Mouse (Mus musculus) heart, embryonic 16.5 days (tissue): ENCODE data around the gene Tcl1b2. TPM values are rescaled to one million over a fixed set of nuclear protein-coding genes. Genes with fewer than 3 reads are reported as not detected.
"Not testable (repeated sequence)": the region's sequence is repeated elsewhere in the genome, so short reads cannot be mapped to it uniquely, and the experiment has no call there.

Experiments used
- ATAC-seq: fragments of 200-750 bp; cut with Nextera tagmentation; replicated peaks from 2 replicates; pipeline ENCODE4 v1.8.0; 2017; ENCODE audit warnings: moderate number of reproducible peaks; ENCODE audit not compliant: insufficient read depth, low FRiP score; ENCODE audit errors: extremely low read depth
- H3K27ac ChIP-seq: fragments of 300-500 bp; sonication (generic); 2 replicates; pipeline ENCODE4 v1.5.1; 2014; ENCODE audit warnings: mild to moderate bottlenecking, low read length, control low read depth, moderate library complexity
- H3K27me3 ChIP-seq: fragments of 300-500 bp; sonication (generic); 2 replicates; pipeline ENCODE4 v1.6.1; 2014; ENCODE audit warnings: low read length, mixed read lengths; ENCODE audit not compliant: control insufficient read depth, insufficient read depth
- H3K36me3 ChIP-seq: fragments of 300-500 bp; sonication (generic); 2 replicates; pipeline ENCODE4 v1.6.1; 2014; ENCODE audit not compliant: control insufficient read depth, insufficient read depth
- H3K4me1 ChIP-seq: fragments of 300-500 bp; sonication (generic); 2 replicates; pipeline ENCODE4 v1.6.1; 2014; ENCODE audit warnings: low read length, mixed read lengths; ENCODE audit not compliant: control insufficient read depth, insufficient read depth
- H3K4me2 ChIP-seq: fragments of 300-500 bp; sonication (generic); 2 replicates; pipeline ENCODE4 v1.6.1; 2014; ENCODE audit warnings: low read depth, mild to moderate bottlenecking, control low read depth, low read length
- H3K4me3 ChIP-seq: fragments of 300-500 bp; sonication (generic); 2 replicates; pipeline ENCODE4 v1.5.1; 2014; ENCODE audit warnings: mild to moderate bottlenecking, control low read depth, low read length
- H3K9ac ChIP-seq: fragments of 300-500 bp; sonication (generic); 2 replicates; pipeline ENCODE4 v1.6.1; 2014; ENCODE audit warnings: low read length, control low read depth
- H3K9me3 ChIP-seq: fragments of 300-500 bp; sonication (generic); replicated peaks from 2 replicates; pipeline ENCODE4 v1.6.1; 2016; ENCODE audit warnings: low read length; ENCODE audit not compliant: control insufficient read depth
- WGBS: fragments of 180-500 bp; shearing (Covaris S2); extraction: QIAGEN DNeasy Blood & Tissue Kit; methylation state at CpG from one replicate; pipeline ENCODE4 v1.1.7; 2014; 5-methylcytosine and 5-hydroxymethylcytosine counted together
- polyA plus RNA-seq: library from polyadenylated mRNA; unstranded; fragments of >200 nt; fragmentation: Nextera tagmentation; extraction: Ambion mirVana; gene quantifications from 2 replicates; pipeline ENCODE4 v1.2.1, GENCODE M21; 2015

The Tcl1b2 gene
- polyA plus RNA-seq, 1 experiment from 2014 or later: not detected

DNA sequence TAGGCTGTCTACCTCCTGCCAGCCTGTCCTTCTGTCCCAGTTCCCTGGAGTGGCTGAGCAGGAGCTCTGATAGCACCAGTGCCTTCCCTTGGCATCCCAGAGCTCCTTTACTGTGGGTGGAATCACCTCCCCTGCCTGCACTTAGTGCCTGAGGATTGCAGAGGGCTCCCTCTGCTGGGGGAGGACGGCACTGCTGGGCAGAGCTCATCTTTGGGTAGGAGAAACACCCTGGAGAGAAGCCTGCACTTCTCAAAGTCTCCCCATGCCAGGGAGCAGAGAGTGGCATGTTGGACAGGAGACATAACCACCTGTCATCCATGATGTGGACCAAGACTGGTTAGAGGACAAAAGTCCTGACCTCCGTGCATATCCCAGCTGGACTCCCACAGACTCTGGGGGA is 43.2 kb downstream of the Tcl1b2 start:
- not testable (repeated sequence) for H3K4me3 ChIP-seq, H3K27ac ChIP-seq, H3K9me3 ChIP-seq, H3K36me3 ChIP-seq, H3K4me1 ChIP-seq, ATAC-seq, H3K4me2 ChIP-seq, H3K9ac ChIP-seq, H3K27me3 ChIP-seq
- 31% methylated on average over 2 of the region's 2 CpGs for WGBS

GRCm38 (mm10) chr12:105190743-105191142 is 44.9 kb downstream of the Tcl1b2 start, which contains the start of gene Tcl1b3:
Gene Tcl1b3, plus strand, starts transcription at chr12:105191043.
- ATAC-seq, H3K36me3 ChIP-seq, H3K9me3 ChIP-seq, H3K4me2 ChIP-seq, H3K27me3 ChIP-seq, H3K4me3 ChIP-seq, H3K27ac ChIP-seq, H3K4me1 ChIP-seq, H3K9ac ChIP-seq: not testable (repeated sequence)
- 85% methylated on average over 6 of the region's 6 CpGs for WGBS

- H3K36me3 ChIP-seq, H3K27ac ChIP-seq: not testable (repeated sequence)
- WGBS: 58% methylated on average over 7 of the region's 7 CpGs
These were observed 54.1 kb downstream of the Tcl1b2 start for GRCm38 (mm10) chr12:105199684-105200497.

DNA sequence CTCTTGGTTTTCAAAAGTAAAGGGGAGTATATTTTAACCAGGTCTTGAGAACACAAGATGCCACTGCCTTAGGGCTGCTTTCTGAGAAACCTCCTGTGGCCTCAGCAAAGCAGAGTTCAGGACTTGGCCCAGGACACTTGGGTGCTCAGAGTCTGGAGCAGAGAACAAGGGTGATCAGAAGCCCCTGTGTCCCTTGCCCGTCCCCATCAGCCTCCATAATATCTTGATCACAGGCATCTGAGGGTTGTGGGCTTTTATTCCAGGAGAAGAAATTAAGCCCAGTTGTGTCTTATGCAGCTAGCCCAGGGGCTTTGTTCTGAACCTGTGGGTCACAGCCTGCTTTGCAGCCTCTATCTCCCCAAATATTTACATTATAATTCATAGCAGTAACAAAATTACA is 55.8 kb downstream of the Tcl1b2 start, which contains the start of gene Tcl1b4:
Gene Tcl1b4, plus strand, starts transcription at position 301 of the 400 bp plus-strand sequence.
- not testable (repeated sequence) for H3K4me3 ChIP-seq, H3K27me3 ChIP-seq, H3K27ac ChIP-seq, H3K36me3 ChIP-seq, H3K4me2 ChIP-seq, H3K9ac ChIP-seq, ATAC-seq, H3K9me3 ChIP-seq, H3K4me1 ChIP-seq
- WGBS: 93% methylated on average over 1 of the region's 1 CpGs

More at GRCm38 (mm10) chr12:105199684-105200497, 54.1 kb downstream of the Tcl1b2 start:
- not testable (repeated sequence) for ATAC-seq, H3K4me2 ChIP-seq, H3K9ac ChIP-seq, H3K9me3 ChIP-seq, H3K27me3 ChIP-seq, H3K4me3 ChIP-seq, H3K4me1 ChIP-seq

Other genes with a start within 250 kb of the Tcl1b2 start
- gene Syne3, start 136.2 kb upstream of the Tcl1b2 start, polyA plus RNA-seq: 1.9 and 2.0 TPM in 2 replicates
- gene Glrx5, start 113.3 kb upstream of the Tcl1b2 start, polyA plus RNA-seq: 170 and 173 TPM in 2 replicates
- gene Tcl1b1, start 13.7 kb downstream of the Tcl1b2 start, polyA plus RNA-seq: not detected in 2 replicates
- not detected in 2 replicates for gene Tcl1b5, start 30.3 kb downstream of the Tcl1b2 start, polyA plus RNA-seq
- gene Tcl1b3, start 45.0 kb downstream of the Tcl1b2 start, polyA plus RNA-seq: not detected in 2 replicates
- gene Tcl1b4, start 55.9 kb downstream of the Tcl1b2 start, polyA plus RNA-seq: not detected in 2 replicates
- gene Tcl1, start 76.8 kb downstream of the Tcl1b2 start, polyA plus RNA-seq: not detected in 2 replicates
- gene Tunar, start 187.9 kb downstream of the Tcl1b2 start, polyA plus RNA-seq: not detected in 2 replicates